Mouse (Mus musculus) left cerebral cortex, adult 9 months (tissue): Measurements from ENCODE around the gene Adal.

Experiments used
- DNase-seq, 2 experiments: peaks; one replicate each; pipeline ENCODE4 v3.0.0; 2022; ENCODE audit warnings: low spot score in 2 of 2

Adal gene

DNA sequence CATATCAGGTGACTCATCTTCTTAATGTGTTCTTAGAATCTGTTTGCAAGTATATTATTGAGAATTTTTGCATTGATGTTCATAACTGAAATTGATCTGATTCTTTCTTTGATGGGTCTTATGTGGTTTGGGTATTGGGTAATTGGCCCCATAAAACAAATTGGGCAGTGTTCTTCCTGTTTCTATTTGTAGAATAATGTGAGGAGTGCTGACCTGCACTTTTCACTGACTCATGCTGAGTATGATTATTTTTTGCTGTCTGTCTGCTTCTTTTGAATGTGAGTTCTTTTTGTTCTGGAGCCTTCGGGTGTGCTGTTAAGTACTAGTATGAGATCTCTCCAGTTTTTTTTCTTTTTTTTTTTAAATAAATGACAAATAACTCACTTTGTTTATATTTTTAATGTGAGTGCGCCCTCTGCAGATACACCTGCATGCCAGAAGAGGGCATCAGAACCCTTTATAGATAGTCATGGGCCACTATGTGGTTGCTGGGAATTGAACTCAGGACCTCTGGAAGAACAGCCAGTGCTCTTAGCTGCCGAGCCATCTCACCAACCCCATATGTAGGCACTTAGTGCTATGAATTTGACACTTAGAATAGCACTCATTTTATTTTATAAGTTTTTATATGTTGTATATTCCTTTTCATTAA, 38.7 kb downstream of the Adal start:
- DNase-seq, result no peak

DNA sequence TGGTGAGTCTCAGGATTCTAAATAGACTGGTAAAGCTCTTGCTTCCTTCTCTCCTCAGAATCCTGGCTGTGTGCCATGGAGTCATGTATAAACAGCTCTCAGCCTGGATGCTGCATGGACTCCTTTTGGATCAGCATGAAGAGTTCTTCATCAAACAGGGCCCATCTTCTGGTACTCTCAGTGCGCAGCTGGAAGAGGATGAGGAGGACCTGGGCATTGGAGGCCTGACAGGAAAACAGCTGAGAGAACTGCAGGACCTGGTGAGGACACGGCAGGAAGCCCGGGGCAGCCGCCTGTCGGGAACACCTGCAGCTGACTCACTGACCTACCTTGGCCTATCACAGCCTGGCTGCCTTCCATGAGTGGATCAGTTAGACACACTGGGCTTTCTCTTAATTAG, 43.2 kb downstream of the Adal start:
- no peak for DNase-seq

DNA sequence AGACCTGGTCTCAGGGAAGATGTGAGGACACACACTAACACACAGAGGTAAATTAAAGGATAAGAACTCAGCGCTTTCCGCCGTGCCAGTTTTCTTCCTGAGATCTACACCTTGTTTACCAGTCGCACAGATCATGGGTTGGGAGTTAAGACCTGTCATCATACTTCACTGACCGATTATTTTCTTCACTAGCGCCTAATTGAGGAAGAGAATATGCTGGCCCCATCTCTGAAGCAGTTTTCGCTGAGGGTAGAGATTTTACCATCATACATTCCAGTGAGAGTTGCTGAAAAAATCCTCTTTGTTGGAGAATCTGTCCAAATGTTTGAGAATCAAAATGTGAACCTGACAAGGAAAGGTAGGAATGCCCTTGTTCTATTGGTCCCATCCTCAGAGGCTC, 43.9 kb downstream of the Adal start:
- DNase-seq, result no peak

DNA sequence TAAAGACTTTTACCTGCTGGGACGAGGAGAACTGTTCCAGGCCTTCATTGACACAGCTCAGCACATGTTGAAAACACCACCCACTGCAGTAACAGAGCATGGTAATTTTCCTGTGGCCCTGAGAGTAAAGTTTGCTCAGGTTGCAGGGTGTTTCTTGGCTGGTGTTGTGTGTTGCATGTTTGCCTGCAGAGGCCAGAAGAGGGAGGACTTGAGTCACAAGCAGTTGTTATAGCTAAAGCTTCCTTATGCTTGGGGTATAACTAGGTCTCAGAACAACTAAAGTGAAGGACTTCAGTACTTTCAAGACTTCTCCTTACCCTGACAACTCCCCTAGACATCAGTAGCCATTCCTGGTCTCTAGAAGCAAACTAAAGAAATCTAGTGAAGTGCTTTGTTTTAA, 48.3 kb downstream of the Adal start:
- DNase-seq, result no peak

DNA sequence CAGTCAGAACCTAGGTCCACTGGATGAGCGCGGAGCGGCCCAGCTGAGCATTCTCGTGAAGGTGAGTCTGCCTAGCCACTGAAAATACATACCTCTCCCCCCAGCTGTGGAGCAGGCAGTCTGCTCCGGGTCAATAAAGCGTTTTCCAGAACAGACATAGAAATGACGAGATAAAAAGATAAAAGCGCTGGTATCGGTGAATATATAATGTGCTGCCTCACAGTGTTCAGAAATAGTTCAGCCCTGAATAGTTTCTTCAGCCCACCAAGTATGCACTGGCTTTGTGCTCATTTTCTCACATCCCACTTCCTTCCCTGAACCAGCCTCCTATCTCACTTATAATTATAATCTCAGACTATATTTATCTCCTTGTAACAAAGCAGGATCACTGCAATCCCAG, 55.2 kb downstream of the Adal start:
- DNase-seq, result peak; percentile 52 to 78

DNA sequence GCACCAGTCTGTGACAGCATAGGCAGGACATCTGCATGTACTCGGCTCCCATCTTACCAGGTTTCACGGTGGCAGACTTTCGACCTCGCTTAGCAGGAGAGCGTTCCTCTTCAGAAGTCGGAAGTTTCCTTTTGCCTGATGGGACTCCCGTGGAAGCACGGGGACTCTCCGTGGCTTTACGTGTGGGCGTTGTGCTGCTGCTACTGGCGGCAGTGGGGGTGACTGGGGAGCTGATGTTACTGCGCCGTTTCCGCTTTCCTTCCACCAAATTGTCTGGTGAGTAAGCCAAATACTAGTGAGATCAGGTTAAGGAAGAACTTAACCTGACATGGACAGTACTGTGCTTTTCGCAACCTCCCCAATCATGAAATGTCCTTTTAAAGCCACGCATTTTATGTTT, 64.0 kb downstream of the Adal start:
- no peak for DNase-seq
